Mouse (Mus musculus): ENCODE measurements around the gene Dnajc16.

DNA sequence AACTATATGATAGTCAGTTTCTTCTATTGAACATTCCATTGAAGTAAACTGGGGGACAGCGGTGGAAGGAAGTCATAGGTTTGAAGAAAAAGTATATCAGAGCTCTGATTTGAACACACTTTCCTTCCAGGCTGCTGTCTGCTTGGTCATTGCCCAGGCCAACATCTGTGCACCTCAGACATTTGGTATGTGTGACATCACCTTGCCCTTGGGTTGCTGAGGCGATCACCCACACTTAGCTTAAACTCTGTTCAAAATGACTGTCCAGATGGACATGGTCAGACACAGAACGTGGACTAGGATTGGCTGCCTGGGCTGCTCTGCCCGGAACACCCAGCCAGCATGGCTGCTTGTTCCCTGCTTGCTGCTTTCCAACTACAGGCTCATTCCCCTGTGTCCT, 48.4 kb downstream of the Dnajc16 start:
- no peak for TF ChIP-seq CTCF (IDR thresholded peaks at IDR 0.05; ENCODE audit: low read depth, low read length)
- no peak for TF ChIP-seq EP300 (IDR thresholded peaks at IDR 0.05; ENCODE audit: insufficient read depth, low read depth, low read length)
- no peak for TF ChIP-seq POLR2A (IDR thresholded peaks at IDR 0.05; ENCODE audit: insufficient read depth, low read length)

Measured in ES-Bruce4 (cell line).